Mouse (Mus musculus): ENCODE data around the gene Trim41. TPM values are rescaled to one million over a fixed set of nuclear protein-coding genes. Genes with fewer than 3 reads are reported as not detected.

The Trim41 gene
- polyA plus RNA-seq, 1 experiment from 2014 or later: 5.7 TPM

- H3K36me3 ChIP-seq (ENCODE audit: control insufficient read depth, insufficient read depth, low read length): no peaks in the 10 kb centered on the region
- 0 out of 2 replicates have a peak, but pooled peaks cover 6% of the 10 kb centered on the region for H3K4me1 ChIP-seq (ENCODE audit: control insufficient read depth, insufficient read depth, low read length)
- WGBS: 13% methylated on average over 20 of the region's 20 CpGs
- no peak for ATAC-seq (ENCODE audit: insufficient read depth, low FRiP score)
- H3K9me3 ChIP-seq (replicated peaks; ENCODE audit: control insufficient read depth, low read length): no peaks in the 10 kb centered on the region
- peak overlapping the region; percentile 46 for H3K4me2 ChIP-seq (ENCODE audit: low read depth, low read length)
- H3K27ac ChIP-seq (ENCODE audit: low read length): no peak overlapping the region
- no peaks in the 10 kb centered on the region for H3K27me3 ChIP-seq (ENCODE audit: control insufficient read depth, insufficient read depth, low read length)
- H3K9ac ChIP-seq (ENCODE audit: low read length): peak overlapping the region; percentile 54; the same call in 1 of the 2 replicates
- peak overlapping the region; percentile 32 for H3K4me3 ChIP-seq (replicated peaks; ENCODE audit: low read length)
Measured at GRCm38 (mm10) chr11:48789973-48790823, 27.0 kb downstream of the Trim41 start.

- H3K4me2 ChIP-seq (ENCODE audit: low read depth, low read length): no peak overlapping the region
- H3K27me3 ChIP-seq (ENCODE audit: control insufficient read depth, insufficient read depth, low read length): no peaks in the 10 kb centered on the region
- ATAC-seq (ENCODE audit: insufficient read depth, low FRiP score): no peak
- no peak overlapping the region for H3K4me3 ChIP-seq (replicated peaks; ENCODE audit: low read length)
- 0 out of 2 replicates have a peak, but pooled peaks cover 6% of the 10 kb centered on the region for H3K4me1 ChIP-seq (ENCODE audit: control insufficient read depth, insufficient read depth, low read length)
- H3K9ac ChIP-seq (ENCODE audit: low read length): no peak overlapping the region
- no peak overlapping the region for H3K27ac ChIP-seq (ENCODE audit: low read length)
- no peaks in the 10 kb centered on the region for H3K36me3 ChIP-seq (ENCODE audit: control insufficient read depth, insufficient read depth, low read length)
- WGBS: 81% methylated on average over 5 of the region's 5 CpGs
- no peaks in the 10 kb centered on the region for H3K9me3 ChIP-seq (replicated peaks; ENCODE audit: control insufficient read depth, low read length)
Measured at GRCm38 (mm10) chr11:48789215-48789614, 27.9 kb downstream of the Trim41 start.

- H3K4me2 ChIP-seq (ENCODE audit: low read depth, low read length): peak overlapping the region; percentile 51
- H3K27ac ChIP-seq (ENCODE audit: low read length): no peak overlapping the region
Measured at GRCm38 (mm10) chr11:48788311-48789089, 28.7 kb downstream of the Trim41 start.

GRCm38 (mm10) chr11:48787455-48788211 is 29.5 kb downstream of the Trim41 start:
- 48% methylated on average over 10 of the region's 10 CpGs for WGBS
- Histone ChIP-seq H3K4me2 (ENCODE audit: low read depth, low read length) (peak overlapping the region; percentile 51), H3K27ac (ENCODE audit: low read length) (no peak overlapping the region), H3K36me3 (ENCODE audit: control insufficient read depth, insufficient read depth, low read length) (no peaks in the 10 kb centered on the region), H3K4me1 (ENCODE audit: control insufficient read depth, insufficient read depth, low read length) (0 out of 2 replicates have a peak, but pooled peaks cover 6% of the 10 kb centered on the region), H3K27me3 (ENCODE audit: control insufficient read depth, insufficient read depth, low read length) (no peaks in the 10 kb centered on the region), H3K9ac (ENCODE audit: low read length) (peak overlapping the region; percentile 9; the same call in 1 of the 2 replicates), H3K9me3 (replicated peaks; ENCODE audit: control insufficient read depth, low read length) (no peaks in the 10 kb centered on the region), H3K4me3 (replicated peaks; ENCODE audit: low read length) (peak overlapping the region; percentile 39)
- ATAC-seq (ENCODE audit: insufficient read depth, low FRiP score): peak; percentile 65

More at GRCm38 (mm10) chr11:48788311-48789089, 28.7 kb downstream of the Trim41 start:
- H3K9ac ChIP-seq (ENCODE audit: low read length): peak overlapping the region; percentile 58
- no peaks in the 10 kb centered on the region for H3K27me3 ChIP-seq (ENCODE audit: control insufficient read depth, insufficient read depth, low read length)
- 0 out of 2 replicates have a peak, but pooled peaks cover 6% of the 10 kb centered on the region for H3K4me1 ChIP-seq (ENCODE audit: control insufficient read depth, insufficient read depth, low read length)
- WGBS: 8% methylated on average over 16 of the region's 16 CpGs
- H3K9me3 ChIP-seq (replicated peaks; ENCODE audit: control insufficient read depth, low read length): no peaks in the 10 kb centered on the region
- ATAC-seq (ENCODE audit: insufficient read depth, low FRiP score): peak; percentile 56
- H3K36me3 ChIP-seq (ENCODE audit: control insufficient read depth, insufficient read depth, low read length): no peaks in the 10 kb centered on the region
- H3K4me3 ChIP-seq (replicated peaks; ENCODE audit: low read length): peak overlapping the region; percentile 39

- no peak for ATAC-seq (ENCODE audit: insufficient read depth, low FRiP score)
- H3K27ac ChIP-seq (ENCODE audit: low read length): no peak overlapping the region
- WGBS: 79% methylated on average over 4 of the region's 4 CpGs
- no peak overlapping the region for H3K9ac ChIP-seq (ENCODE audit: low read length)
- H3K4me3 ChIP-seq (replicated peaks; ENCODE audit: low read length): no peak overlapping the region
- H3K36me3 ChIP-seq (ENCODE audit: control insufficient read depth, insufficient read depth, low read length): no peaks in the 10 kb centered on the region
- no peaks in the 10 kb centered on the region for H3K9me3 ChIP-seq (replicated peaks; ENCODE audit: control insufficient read depth, low read length)
- H3K4me1 ChIP-seq (ENCODE audit: control insufficient read depth, insufficient read depth, low read length): no peaks in the 10 kb centered on the region
- H3K4me2 ChIP-seq (ENCODE audit: low read depth, low read length): no peak overlapping the region
- no peaks in the 10 kb centered on the region for H3K27me3 ChIP-seq (ENCODE audit: control insufficient read depth, insufficient read depth, low read length)
Measured at GRCm38 (mm10) chr11:48782243-48782642, 34.9 kb downstream of the Trim41 start.

GRCm38 (mm10) chr11:48779450-48779849 is 37.7 kb downstream of the Trim41 start:
- WGBS: 38% methylated on average over 7 of the region's 7 CpGs
- Histone ChIP-seq H3K4me3 (replicated peaks; ENCODE audit: low read length) (no peak overlapping the region), H3K9me3 (replicated peaks; ENCODE audit: control insufficient read depth, low read length) (no peaks in the 10 kb centered on the region), H3K9ac (ENCODE audit: low read length) (no peak overlapping the region), H3K27ac (ENCODE audit: low read length) (no peak overlapping the region), H3K4me2 (ENCODE audit: low read depth, low read length) (no peak overlapping the region), H3K4me1 (ENCODE audit: control insufficient read depth, insufficient read depth, low read length) (no peaks in the 10 kb centered on the region), H3K36me3 (ENCODE audit: control insufficient read depth, insufficient read depth, low read length) (no peaks in the 10 kb centered on the region), H3K27me3 (ENCODE audit: control insufficient read depth, insufficient read depth, low read length) (no peaks in the 10 kb centered on the region)
- ATAC-seq (ENCODE audit: insufficient read depth, low FRiP score): no peak

- no peak overlapping the region for H3K9ac ChIP-seq (ENCODE audit: low read length)
- H3K4me2 ChIP-seq (ENCODE audit: low read depth, low read length): no peak overlapping the region
- no peak overlapping the region for H3K27ac ChIP-seq (ENCODE audit: low read length)
- H3K9me3 ChIP-seq (replicated peaks; ENCODE audit: control insufficient read depth, low read length): no peaks in the 10 kb centered on the region
- no peak for ATAC-seq (ENCODE audit: insufficient read depth, low FRiP score)
- no peaks in the 10 kb centered on the region for H3K36me3 ChIP-seq (ENCODE audit: control insufficient read depth, insufficient read depth, low read length)
- 84% methylated on average over 9 of the region's 9 CpGs for WGBS
- no peak overlapping the region for H3K4me3 ChIP-seq (replicated peaks; ENCODE audit: low read length)
- H3K27me3 ChIP-seq (ENCODE audit: control insufficient read depth, insufficient read depth, low read length): no peaks in the 10 kb centered on the region
- no peaks in the 10 kb centered on the region for H3K4me1 ChIP-seq (ENCODE audit: control insufficient read depth, insufficient read depth, low read length)
Measured at GRCm38 (mm10) chr11:48777303-48777702, 39.9 kb downstream of the Trim41 start.

GRCm38 (mm10) chr11:48776664-48777063 is 40.5 kb downstream of the Trim41 start:
- no peaks in the 10 kb centered on the region for H3K9me3 ChIP-seq (replicated peaks; ENCODE audit: control insufficient read depth, low read length)
- H3K9ac ChIP-seq (ENCODE audit: low read length): no peak overlapping the region
- no peaks in the 10 kb centered on the region for H3K36me3 ChIP-seq (ENCODE audit: control insufficient read depth, insufficient read depth, low read length)
- no peak overlapping the region for H3K27ac ChIP-seq (ENCODE audit: low read length)
- no peaks in the 10 kb centered on the region for H3K4me1 ChIP-seq (ENCODE audit: control insufficient read depth, insufficient read depth, low read length)
- no peak overlapping the region for H3K4me3 ChIP-seq (replicated peaks; ENCODE audit: low read length)
- H3K4me2 ChIP-seq (ENCODE audit: low read depth, low read length): no peak overlapping the region
- H3K27me3 ChIP-seq (ENCODE audit: control insufficient read depth, insufficient read depth, low read length): no peaks in the 10 kb centered on the region
- ATAC-seq (ENCODE audit: insufficient read depth, low FRiP score): no peak
- 50% methylated on average over 9 of the region's 9 CpGs for WGBS
